Mouse (Mus musculus): ENCODE data around the gene Tacstd2.
"Not testable (repeated sequence)": the region's sequence is repeated elsewhere in the genome, so short reads cannot be mapped to it uniquely, and the experiment has no call there.

Tacstd2 gene

DNA sequence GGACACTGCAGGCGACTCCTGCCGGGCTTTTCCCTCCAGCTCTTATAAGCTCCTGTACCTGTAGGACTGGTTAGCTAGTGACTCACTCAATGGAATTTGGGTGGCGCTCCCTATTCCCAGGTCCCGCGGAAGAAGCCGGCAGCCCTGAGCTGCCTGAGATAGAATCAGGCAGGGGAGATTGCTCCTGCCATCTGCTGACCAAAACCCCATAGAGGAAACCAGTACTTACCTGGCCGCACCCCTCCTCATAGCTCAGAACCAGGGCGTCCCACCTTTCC is at the start of gene Tacstd2:
TSS of gene Tacstd2 (minus strand) at position 20 of the 278 bp plus-strand sequence.
- no peak for DNase-seq (ENCODE audit: low spot score in 2 of 2)

DNA sequence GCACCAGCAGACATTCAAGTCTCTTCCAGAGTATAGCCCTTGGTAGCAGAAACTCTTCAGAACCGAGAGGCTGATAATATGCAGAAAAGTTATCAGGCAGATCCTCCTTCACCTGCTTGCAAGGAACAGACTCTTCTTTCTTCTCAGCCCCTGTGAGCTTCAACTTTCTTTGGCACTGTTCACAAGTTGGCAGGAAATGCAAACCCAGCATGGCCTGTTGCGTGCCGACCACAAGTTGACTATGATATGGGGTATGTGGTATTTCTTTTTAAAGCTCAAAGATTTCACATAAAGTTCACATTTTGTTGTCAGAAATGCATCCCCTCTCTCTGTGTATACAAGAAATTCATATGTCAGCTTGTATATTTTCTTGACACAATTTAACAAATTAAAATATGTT is 30.7 kb upstream of the Tacstd2 start:
- no peak for DNase-seq (ENCODE audit: low spot score in 2 of 2)

DNA sequence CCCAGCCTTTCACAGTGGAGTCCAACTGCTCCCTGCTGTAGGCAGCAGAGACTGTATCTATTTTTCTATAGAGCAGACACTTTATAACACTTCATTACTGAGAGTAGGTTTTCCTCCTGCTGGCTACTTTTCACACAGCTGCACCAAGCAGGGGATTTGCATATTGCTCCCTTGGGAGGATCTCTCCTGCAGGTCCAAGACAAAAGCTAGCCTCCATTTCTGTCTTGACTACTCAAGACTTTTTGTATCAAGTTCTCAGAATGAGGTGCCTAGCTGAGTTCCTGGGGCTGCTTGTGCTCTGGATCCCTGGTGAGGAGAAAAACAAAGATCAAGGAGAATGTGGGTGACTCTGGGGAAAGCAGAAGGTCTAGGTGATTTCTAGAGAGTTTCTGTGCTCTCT is 19.8 kb upstream of the Tacstd2 start:
- DNase-seq (ENCODE audit: low spot score in 2 of 2), result peak in 1 of 2 experiments; percentile 58

DNA sequence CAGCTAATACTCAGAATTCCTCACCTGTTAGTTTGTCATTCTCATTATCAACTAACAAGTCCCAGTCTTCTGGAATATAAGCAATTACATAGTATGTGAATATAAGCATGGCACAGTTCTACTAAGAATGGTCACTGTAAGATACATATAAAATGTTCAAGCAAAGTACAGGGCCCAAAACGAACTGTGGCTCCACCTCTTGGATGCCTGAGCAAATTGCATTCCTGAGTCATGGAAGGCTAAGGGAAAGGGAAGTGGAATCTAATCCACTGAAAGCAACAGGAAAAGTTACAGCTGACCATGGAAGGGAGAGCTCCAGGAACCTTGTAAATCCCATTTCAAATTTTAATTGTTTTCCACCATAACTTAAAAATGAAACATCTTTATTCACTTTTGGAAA is 14.0 kb upstream of the Tacstd2 start:
- no peak for DNase-seq (ENCODE audit: low spot score in 2 of 2)

DNA sequence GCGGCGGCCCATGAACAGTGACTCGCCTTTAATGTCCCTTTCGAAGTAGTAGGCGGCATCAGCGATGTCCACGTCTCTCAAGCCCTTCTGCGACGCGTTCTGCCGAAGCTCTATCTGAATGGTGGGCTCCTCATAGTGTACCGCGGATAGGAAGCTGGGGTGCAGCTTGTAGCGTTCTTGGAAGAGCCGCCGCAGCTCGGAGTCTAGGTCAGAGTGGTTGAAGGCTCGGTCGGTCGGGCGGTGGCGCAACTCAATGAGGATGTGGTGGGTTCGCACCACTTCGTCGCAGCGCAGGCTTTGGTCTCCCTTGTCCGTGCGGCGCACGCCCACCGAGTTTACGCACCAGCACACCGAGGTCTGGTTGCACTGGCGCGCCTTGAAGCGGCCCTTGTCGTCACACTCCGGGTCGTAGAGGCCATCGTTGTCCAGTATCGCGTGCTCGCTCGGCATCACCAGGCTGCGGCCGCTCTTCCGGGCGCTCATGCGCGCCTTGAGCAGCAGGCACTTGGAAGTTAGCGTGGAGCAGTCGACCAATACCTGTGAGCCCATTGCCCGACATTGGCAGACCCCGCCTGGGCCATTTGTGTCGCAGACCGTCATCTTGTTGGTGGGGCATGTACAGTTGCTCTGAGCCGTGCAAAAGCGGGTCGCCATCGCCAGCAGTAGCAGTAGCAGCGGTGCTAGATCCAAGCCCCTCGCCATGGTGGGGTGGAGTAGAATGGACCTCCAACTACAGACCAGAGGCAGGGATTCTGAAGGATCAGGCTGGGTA is 405 bp downstream of the Tacstd2 start:
- DNase-seq (ENCODE audit: low spot score in 2 of 2), result peak in 1 of 2 experiments; percentile 12

DNA sequence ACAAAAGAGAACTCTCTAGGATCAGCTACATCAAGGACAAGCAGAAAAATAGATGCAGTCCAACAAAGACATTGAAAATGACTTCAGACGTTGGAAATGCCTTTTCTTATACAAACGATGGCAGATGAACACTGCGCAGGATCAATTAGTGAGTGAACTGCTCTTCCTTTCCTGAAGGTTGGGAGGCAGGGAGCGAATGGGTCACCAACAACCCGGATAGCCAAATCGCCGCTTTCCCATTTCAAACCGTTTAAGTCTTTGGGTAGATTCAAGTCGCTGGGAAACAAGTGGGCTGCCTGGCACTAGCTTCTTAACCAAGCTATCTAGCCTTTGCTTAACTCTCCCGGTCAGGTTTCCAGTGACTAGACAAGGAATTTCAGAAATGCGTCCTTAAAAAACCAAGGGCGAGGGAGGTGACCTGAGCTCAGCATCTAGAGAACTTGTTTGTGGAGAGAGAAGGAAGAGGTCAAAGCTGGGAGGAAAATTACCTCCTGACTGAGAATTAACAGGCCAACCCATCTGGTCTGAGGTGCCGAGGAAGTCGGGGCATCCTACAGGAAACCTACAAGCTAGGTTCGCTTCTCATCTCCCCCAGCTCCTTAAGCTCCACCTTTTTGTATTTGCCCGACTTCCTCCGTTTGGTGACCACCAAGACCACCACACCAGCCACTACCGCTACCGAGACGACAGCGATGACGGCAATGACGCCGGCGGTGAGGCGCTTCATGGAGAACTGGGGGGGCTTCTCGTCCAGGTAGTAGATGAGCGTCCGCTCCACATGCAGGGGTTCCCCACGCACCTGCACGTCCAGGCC is 1.2 kb downstream of the Tacstd2 start:
- no peak for DNase-seq (ENCODE audit: low spot score in 2 of 2)

DNA sequence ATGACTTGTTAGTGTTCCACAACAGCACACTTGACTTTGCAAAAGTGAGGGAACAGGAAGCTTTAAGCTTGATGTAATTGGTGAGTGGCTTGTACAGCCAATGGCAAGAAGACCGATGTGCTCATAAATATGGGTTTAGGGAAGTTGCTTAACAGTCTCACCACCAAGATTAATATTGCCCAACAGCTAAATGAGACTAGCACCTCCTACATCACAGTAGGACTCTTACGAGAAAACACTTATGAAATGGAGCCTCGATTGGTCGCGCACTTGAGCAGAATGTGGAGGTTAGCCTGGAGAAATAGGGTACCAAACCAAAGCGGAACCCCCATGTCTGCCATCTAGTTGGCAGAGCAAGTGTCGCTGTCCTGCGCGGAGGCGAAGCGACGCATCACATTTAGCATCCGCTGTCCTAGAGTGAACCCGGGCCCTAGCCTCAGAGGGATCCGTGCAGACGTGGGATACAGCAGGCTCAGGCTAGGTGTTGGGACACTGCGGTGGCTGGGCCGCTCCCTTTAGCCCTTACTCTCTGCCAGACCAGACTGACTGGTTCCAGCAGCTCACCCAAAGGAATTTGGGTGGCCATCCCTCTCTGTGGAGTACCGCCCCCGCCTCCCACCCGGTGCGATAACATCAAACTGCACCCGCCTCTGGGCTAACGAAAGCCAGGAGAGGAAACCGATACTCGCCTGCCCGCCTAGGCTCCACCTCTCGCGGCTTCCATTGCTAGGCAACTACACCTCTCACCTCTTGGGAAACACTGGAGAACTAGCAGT is 2.7 kb downstream of the Tacstd2 start:
- peak in 1 of 2 experiments; percentile 5 for DNase-seq (ENCODE audit: low spot score in 2 of 2)

DNA sequence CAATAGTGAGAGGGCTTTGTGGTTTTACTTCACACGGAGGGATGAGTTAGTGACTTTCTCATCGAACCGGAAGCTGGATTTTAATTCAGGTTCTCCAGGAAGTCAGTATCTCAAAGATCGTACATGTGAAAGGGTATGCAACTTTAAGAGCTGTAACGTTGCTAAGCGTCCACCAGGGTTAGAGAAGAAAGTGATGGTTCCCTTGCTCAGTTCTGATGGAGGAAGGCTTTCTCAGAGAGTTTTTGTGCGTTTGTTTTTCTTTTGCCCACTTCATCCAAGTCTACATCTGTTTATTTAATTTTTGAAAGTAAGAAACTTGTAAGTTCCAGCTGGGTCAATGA is 3.8 kb downstream of the Tacstd2 start:
- DNase-seq (ENCODE audit: low spot score in 2 of 2), result no peak

DNA sequence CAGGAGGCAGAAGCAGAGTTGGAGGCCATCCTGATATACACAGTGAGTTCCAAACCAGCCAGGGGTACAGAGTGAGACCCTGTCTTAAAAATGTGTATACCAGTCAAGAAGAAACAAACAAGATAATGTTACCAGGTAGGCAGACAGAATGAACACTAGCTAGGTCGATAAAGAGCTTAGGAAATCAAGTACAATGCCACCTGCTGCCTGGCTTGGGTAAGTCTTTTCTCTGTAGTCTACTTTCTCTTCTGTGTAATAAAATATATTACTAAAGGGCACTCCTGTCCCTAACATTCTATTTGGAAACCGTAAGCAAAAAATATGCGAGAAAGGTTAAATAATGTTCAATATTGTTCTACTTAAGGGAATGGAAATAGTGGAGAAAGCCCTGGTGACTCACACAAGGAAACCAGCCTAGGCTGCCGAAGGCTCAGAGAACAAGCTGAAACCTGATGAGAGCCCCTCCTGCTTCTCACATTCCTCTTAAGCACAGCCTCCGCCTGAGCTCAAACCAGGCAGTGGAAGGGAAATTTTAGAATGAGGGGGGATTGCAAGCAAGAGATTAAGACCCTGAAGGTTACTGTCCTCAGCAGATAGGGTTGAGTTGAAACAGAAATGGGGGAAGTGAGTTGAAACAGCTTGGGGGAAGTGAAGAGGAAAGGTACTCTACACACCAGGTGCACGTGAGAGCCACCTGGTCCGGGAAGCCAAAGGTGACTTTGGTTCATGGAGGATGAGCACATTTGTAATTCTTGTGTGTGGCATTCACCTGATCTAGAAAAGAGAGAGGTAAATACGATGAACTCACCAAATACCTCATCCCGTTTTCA is 4.4 kb downstream of the Tacstd2 start:
- DNase-seq (ENCODE audit: low spot score in 2 of 2), result no peak

DNA sequence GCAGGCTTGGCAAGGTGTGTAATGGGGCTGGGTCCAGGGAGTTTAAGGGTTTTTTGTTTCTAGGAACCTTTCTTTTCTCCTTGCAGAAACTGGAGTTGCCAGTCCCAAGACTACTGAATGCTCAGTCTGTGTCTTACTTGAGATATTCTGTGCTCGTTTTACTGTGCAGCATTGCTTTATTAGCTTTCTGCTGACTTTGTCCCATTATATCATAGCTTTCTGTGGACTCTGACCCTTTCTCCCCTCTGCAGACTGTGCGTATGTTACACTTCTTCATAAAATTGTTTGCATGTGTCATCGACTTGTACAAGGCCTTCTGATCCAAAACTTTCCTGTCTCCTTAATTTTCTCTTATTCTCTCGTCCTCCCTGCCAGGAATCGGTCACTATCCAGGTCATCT is 9.2 kb downstream of the Tacstd2 start:
- DNase-seq (ENCODE audit: low spot score in 2 of 2), result no peak

DNA sequence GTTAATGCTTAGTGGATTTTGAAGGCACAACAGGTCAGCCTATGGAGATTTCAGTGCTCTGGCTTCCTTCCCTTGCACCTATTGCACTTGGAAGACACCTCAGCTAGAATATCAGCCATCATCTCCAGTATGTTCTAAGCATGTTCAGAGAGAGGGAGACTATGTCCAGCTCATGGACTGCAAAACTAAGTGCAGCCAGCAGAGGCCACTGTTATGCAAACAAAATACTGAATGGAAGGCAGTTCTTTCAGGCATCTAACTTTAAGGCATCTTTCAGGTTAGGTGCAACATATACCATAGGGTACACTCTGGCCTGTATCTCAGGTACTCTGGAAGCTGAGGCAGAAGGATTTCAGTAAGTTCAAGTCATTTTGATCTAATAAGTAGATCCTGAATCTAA is 24.8 kb downstream of the Tacstd2 start:
- DNase-seq (ENCODE audit: low spot score in 2 of 2), result peak in 1 of 2 experiments; percentile 51

DNA sequence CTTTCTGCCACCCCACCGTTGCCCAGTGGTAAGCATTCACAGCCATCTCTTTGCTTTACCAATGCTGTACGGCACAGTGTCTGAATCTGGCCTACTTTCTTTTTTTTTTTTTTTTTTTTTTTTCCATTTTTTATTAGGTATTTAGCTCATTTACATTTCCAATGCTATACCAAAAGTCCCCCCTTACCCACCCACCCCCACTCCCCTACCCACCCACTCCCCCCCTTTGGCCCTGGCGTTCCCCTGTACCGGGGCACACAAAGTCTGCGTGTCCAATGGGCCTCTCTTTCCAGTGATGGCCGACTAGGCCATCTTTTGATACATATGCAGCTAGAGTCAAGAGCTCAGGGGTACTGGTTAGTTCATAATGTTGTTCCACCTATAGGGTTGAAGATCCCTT is 33.7 kb downstream of the Tacstd2 start:
- not testable (repeated sequence) for DNase-seq (ENCODE audit: low spot score in 2 of 2)

DNA sequence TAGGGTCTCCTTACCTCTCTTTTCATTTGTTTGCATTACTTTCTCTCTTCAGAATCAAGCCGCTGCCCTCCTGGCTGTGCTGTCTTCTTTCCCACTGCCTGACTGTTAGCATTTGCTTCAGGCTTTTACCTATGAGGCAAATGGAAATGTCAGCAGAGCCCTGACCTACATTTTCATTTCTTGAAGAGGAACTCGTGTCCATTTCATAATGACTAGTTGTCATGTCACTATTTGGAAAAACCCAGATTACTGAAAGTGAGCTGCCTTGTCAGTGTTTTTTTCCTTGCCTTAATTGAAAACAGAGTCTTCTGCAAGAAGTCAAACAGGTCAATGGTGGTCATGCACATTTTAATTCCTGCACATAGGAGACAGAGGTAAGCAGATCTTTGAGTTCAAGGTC is 43.8 kb downstream of the Tacstd2 start, which contains the start of gene Il23r:
TSS of gene Il23r (minus strand) at position 101 of the 400 bp plus-strand sequence.
- no peak for DNase-seq (ENCODE audit: low spot score in 2 of 2)

Data from spleen, postnatal 14 days (tissue).